Mouse (Mus musculus): ENCODE measurements around the gene Cryga.
A peak's percentile ranks its signal among the peaks of the same experiment; 100 is the strongest.

Gene Cryga

GRCm38 (mm10) chr1:65103273-65103672 is at the start of gene Cryga:
Gene Cryga (minus strand): TSS chr1:65103373.
- DNase-seq, result no peak

GRCm38 (mm10) chr1:65147971-65148370 is 44.8 kb upstream of the Cryga start:
- DNase-seq, result no peak

GRCm38 (mm10) chr1:65147326-65147725 is 44.2 kb upstream of the Cryga start:
- DNase-seq, result no peak

GRCm38 (mm10) chr1:65146601-65147000 is 43.4 kb upstream of the Cryga start:
- no peak for DNase-seq

GRCm38 (mm10) chr1:65144783-65145182 is 41.6 kb upstream of the Cryga start:
- DNase-seq, result no peak

GRCm38 (mm10) chr1:65137560-65137959 is 34.4 kb upstream of the Cryga start:
- no peak for DNase-seq

GRCm38 (mm10) chr1:65132833-65133232 is 29.7 kb upstream of the Cryga start:
- DNase-seq, result no peak

GRCm38 (mm10) chr1:65131671-65132070 is 28.5 kb upstream of the Cryga start:
- no peak for DNase-seq

GRCm38 (mm10) chr1:65130226-65130625 is 27.1 kb upstream of the Cryga start:
- DNase-seq, result peak; percentile 6 to 20

- no peak for DNase-seq
These were observed 26.5 kb upstream of the Cryga start for GRCm38 (mm10) chr1:65129634-65130180.

GRCm38 (mm10) chr1:65122574-65123372 is 19.6 kb upstream of the Cryga start, which contains the start of gene D630023F18Rik:
Gene D630023F18Rik (minus strand): TSS chr1:65123214.
- peak in 1 of 2 experiments; percentile 12 for DNase-seq

GRCm38 (mm10) chr1:65119438-65119837 is 16.3 kb upstream of the Cryga start, which contains the start of gene Gm28845:
Gene Gm28845 (minus strand): TSS chr1:65119558.
- no peak for DNase-seq

GRCm38 (mm10) chr1:65118150-65118913 is 15.2 kb upstream of the Cryga start:
- DNase-seq, result peak; percentile 17 to 50

GRCm38 (mm10) chr1:65113536-65114172 is 10.5 kb upstream of the Cryga start:
- no peak for DNase-seq

GRCm38 (mm10) chr1:65112807-65113196 is 9.6 kb upstream of the Cryga start:
- DNase-seq, result peak; percentile 10 to 36

- peak; percentile 78 to 81 for DNase-seq
These were observed 9.0 kb upstream of the Cryga start for GRCm38 (mm10) chr1:65112031-65112806.

GRCm38 (mm10) chr1:65109756-65110435 is 6.7 kb upstream of the Cryga start:
- DNase-seq, result peak in 1 of 2 experiments; percentile 8

GRCm38 (mm10) chr1:65109196-65109595 is 6.0 kb upstream of the Cryga start:
- DNase-seq, result no peak

- no peak for DNase-seq
These were observed 4.6 kb upstream of the Cryga start for GRCm38 (mm10) chr1:65107654-65108279.

- no peak for DNase-seq
These were observed 6.2 kb downstream of the Cryga start for GRCm38 (mm10) chr1:65096953-65097352.

GRCm38 (mm10) chr1:65091566-65091965 is 11.6 kb downstream of the Cryga start:
- DNase-seq, result no peak
